Mouse (Mus musculus): ENCODE results near the gene Ltbp1. TPM values are rescaled to one million over a fixed set of nuclear protein-coding genes. Genes with fewer than 3 reads are reported as not detected.

Gene Ltbp1
- polyA plus RNA-seq, 1 experiment from 2014 or later = 7.3 TPM

DNA sequence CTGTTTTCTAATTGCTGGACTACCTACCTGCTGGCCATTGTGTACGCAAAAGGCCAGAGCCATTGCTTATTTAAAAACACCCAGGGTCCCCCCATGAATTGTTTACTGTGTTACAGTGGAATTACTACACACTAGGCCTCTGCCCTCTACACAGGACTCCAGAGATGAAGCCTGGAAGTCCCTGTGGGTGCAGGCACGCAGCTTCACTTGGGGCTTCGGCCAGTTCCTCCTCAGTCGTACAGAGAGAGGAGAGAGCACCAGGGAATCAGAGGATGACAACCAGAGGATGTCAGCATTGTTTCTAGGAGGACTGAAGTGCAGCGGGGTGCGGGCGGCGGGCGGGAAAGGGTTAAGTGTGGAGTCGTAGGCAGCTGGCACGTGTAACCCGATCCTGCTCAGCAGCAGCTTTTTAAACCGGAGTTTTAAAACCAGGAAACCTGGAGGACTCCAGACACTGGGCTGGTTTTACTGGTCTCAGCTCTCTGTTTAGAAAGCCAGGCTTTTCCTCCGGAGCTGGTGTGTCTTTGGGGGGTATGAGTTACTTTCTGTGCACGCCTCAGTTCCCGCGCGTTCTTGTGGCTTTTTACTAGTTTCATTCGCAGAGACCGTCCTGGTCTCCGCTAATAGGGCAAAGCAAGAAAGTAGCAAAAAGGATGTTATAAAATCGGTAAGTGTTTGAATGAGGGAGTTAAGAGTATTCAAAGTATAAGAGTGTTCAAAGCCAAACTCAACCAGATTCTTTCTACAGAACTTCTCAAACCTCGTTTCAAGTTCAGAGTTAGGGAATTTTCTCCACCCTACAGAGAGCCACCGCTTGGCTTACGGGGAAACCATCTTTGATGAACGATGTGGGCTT lies 11.4 kb upstream of the Ltbp1 start:
- Histone ChIP-seq H3K4me2 (ENCODE audit: low read depth) (peak overlapping the region; percentile 42), H3K9ac (ENCODE audit: low read length) (peak overlapping the region; percentile 44), H3K9me3 (ENCODE audit: control insufficient read depth, low read length) (no peaks in the 10 kb centered on the region), H3K27ac (ENCODE audit: low read depth, low read length) (peak overlapping the region; percentile 60; the same call in 1 of the 2 replicates), H3K4me3 (ENCODE audit: low read depth, low read length) (peak overlapping the region; percentile 26), H3K36me3 (ENCODE audit: control insufficient read depth, insufficient read depth, low read length) (no peaks in the 10 kb centered on the region), H3K4me1 (ENCODE audit: control insufficient read depth, insufficient read depth, low read length) (peaks cover 9% of the 10 kb centered on the region; the same call in 1 of the 2 replicates), H3K27me3 (ENCODE audit: control insufficient read depth, insufficient read depth, low read length) (no peaks in the 10 kb centered on the region)
- DNase-seq (ENCODE audit: low spot score) = peak; percentile 81
- ATAC-seq (ENCODE audit: insufficient read depth, low FRiP score, low TSS enrichment) = peak; percentile 84
- WGBS = 3% methylated on average over 26 of the region's 26 CpGs

GRCm38 (mm10) chr17:74994582-74994893 lies 10.8 kb upstream of the Ltbp1 start:
- Histone ChIP-seq H3K9ac (ENCODE audit: low read length) (peak overlapping the region; percentile 44), H3K4me1 (ENCODE audit: control insufficient read depth, insufficient read depth, low read length) (peaks cover 9% of the 10 kb centered on the region; the same call in 1 of the 2 replicates), H3K27me3 (ENCODE audit: control insufficient read depth, insufficient read depth, low read length) (no peaks in the 10 kb centered on the region), H3K4me2 (ENCODE audit: low read depth) (peak overlapping the region; percentile 42), H3K9me3 (ENCODE audit: control insufficient read depth, low read length) (no peaks in the 10 kb centered on the region), H3K36me3 (ENCODE audit: control insufficient read depth, insufficient read depth, low read length) (no peaks in the 10 kb centered on the region), H3K27ac (ENCODE audit: low read depth, low read length) (peak overlapping the region; percentile 60), H3K4me3 (ENCODE audit: low read depth, low read length) (no peak overlapping the region)
- DNase-seq (ENCODE audit: low spot score) (peak; percentile 29), ATAC-seq (ENCODE audit: insufficient read depth, low FRiP score, low TSS enrichment) (peak; percentile 70; the same call in 1 of the 2 replicates)
- WGBS = 2% methylated on average over 4 of the region's 4 CpGs

GRCm38 (mm10) chr17:74995266-74995665 lies 10.1 kb upstream of the Ltbp1 start:
- ATAC-seq (ENCODE audit: insufficient read depth, low FRiP score, low TSS enrichment) (no peak), DNase-seq (ENCODE audit: low spot score) (no peak)
- no peaks in the 10 kb centered on the region for H3K9me3 ChIP-seq (ENCODE audit: control insufficient read depth, low read length)
- 20% methylated on average over 3 of the region's 3 CpGs for WGBS
- no peaks in the 10 kb centered on the region for H3K27me3 ChIP-seq (ENCODE audit: control insufficient read depth, insufficient read depth, low read length)
- H3K36me3 ChIP-seq (ENCODE audit: control insufficient read depth, insufficient read depth, low read length) = no peaks in the 10 kb centered on the region
- peaks cover 9% of the 10 kb centered on the region; the same call in 1 of the 2 replicates for H3K4me1 ChIP-seq (ENCODE audit: control insufficient read depth, insufficient read depth, low read length)
- no peak overlapping the region for H3K27ac ChIP-seq (ENCODE audit: low read depth, low read length)
- no peak overlapping the region for H3K4me2 ChIP-seq (ENCODE audit: low read depth)
- H3K4me3 ChIP-seq (ENCODE audit: low read depth, low read length) = no peak overlapping the region
- H3K9ac ChIP-seq (ENCODE audit: low read length) = no peak overlapping the region

GRCm38 (mm10) chr17:75000066-75000465 lies 5.3 kb upstream of the Ltbp1 start:
- Histone ChIP-seq H3K9me3 (ENCODE audit: control insufficient read depth, low read length) (no peaks in the 10 kb centered on the region), H3K27me3 (ENCODE audit: control insufficient read depth, insufficient read depth, low read length) (no peaks in the 10 kb centered on the region), H3K9ac (ENCODE audit: low read length) (no peak overlapping the region), H3K4me2 (ENCODE audit: low read depth) (no peak overlapping the region), H3K27ac (ENCODE audit: low read depth, low read length) (no peak overlapping the region), H3K36me3 (ENCODE audit: control insufficient read depth, insufficient read depth, low read length) (no peaks in the 10 kb centered on the region), H3K4me1 (ENCODE audit: control insufficient read depth, insufficient read depth, low read length) (no peaks in the 10 kb centered on the region), H3K4me3 (ENCODE audit: low read depth, low read length) (no peak overlapping the region)
- ATAC-seq (ENCODE audit: insufficient read depth, low FRiP score, low TSS enrichment) (no peak), DNase-seq (ENCODE audit: low spot score) (no peak)
- WGBS = 79% methylated on average over 2 of the region's 2 CpGs

DNA sequence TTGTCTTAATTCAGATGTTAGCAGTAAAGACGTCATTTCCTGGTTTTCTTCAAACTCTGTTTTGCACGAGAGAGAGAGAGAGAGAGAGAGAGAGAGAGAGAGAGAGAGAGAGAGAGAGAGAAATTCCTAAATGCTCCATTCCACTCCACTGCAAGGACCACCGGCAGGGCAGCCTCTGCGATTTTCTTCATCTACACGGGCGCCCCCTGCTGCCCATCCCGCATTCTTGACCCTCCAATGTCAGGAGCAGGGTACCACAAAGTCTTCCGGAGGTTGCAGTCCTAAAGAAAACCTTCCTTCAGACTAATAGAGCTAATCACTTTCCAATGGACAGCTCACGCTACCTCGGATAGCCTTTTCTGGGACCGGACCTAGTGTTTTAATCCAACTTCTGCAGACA lies 548 bp upstream of the Ltbp1 start:
- no peaks in the 10 kb centered on the region; the same call in 1 of the 2 replicates for H3K4me1 ChIP-seq (ENCODE audit: control insufficient read depth, insufficient read depth, low read length)
- no peaks in the 10 kb centered on the region for H3K36me3 ChIP-seq (ENCODE audit: control insufficient read depth, insufficient read depth, low read length)
- H3K4me2 ChIP-seq (ENCODE audit: low read depth) = peak overlapping the region; percentile 97
- WGBS = 0% methylated on average over 11 of the region's 11 CpGs
- H3K27me3 ChIP-seq (ENCODE audit: control insufficient read depth, insufficient read depth, low read length) = peaks cover 3% of the 10 kb centered on the region; the same call in 1 of the 2 replicates
- no peak overlapping the region for H3K27ac ChIP-seq (ENCODE audit: low read depth, low read length)
- H3K9me3 ChIP-seq (ENCODE audit: control insufficient read depth, low read length) = no peaks in the 10 kb centered on the region
- peak; percentile 88 for DNase-seq (ENCODE audit: low spot score)
- peak; percentile 81 for ATAC-seq (ENCODE audit: insufficient read depth, low FRiP score, low TSS enrichment)
- H3K4me3 ChIP-seq (ENCODE audit: low read depth, low read length) = peak overlapping the region; percentile 84
- H3K9ac ChIP-seq (ENCODE audit: low read length) = peak overlapping the region; percentile 71

- no peaks in the 10 kb centered on the region for H3K36me3 ChIP-seq (ENCODE audit: control insufficient read depth, insufficient read depth, low read length)
- H3K4me1 ChIP-seq (ENCODE audit: control insufficient read depth, insufficient read depth, low read length) = no peaks in the 10 kb centered on the region; the same call in 1 of the 2 replicates
- WGBS = under 1% methylated on average over 89 of the region's 94 CpGs
- H3K9me3 ChIP-seq (ENCODE audit: control insufficient read depth, low read length) = no peaks in the 10 kb centered on the region
- H3K27me3 ChIP-seq (ENCODE audit: control insufficient read depth, insufficient read depth, low read length) = peaks cover 3% of the 10 kb centered on the region; the same call in 1 of the 2 replicates
- H3K9ac ChIP-seq (ENCODE audit: low read length) = peak overlapping the region; percentile 71
- DNase-seq (ENCODE audit: low spot score) (peak; percentile 70), ATAC-seq (ENCODE audit: insufficient read depth, low FRiP score, low TSS enrichment) (peak; percentile 75)
- peak overlapping the region; percentile 84 for H3K4me3 ChIP-seq (ENCODE audit: low read depth, low read length)
- H3K27ac ChIP-seq (ENCODE audit: low read depth, low read length) = peak overlapping the region; percentile 49
- H3K4me2 ChIP-seq (ENCODE audit: low read depth) = peak overlapping the region; percentile 97
Observed at GRCm38 (mm10) chr17:75005685-75006680, 615 bp downstream of the Ltbp1 start.

DNA sequence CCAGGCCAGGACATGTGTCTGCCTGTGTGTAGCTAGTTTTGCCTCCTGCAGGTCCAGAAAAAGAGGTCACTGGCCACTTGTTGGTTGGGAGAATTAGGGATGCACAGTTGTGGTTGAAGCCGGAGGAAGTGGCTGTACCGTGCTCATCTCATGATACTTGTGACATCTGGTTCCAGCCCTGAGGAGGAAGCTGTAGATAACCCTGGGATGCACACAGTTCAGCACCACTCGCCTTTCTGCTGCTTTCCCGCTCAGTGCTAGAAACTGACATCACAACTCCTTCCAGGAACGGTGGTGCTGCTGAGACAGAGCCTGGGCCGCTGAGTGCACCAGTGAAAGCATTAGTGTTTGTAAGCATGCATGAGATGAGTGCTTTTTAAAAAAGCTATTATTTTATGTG lies 5.6 kb downstream of the Ltbp1 start:
- H3K4me1 ChIP-seq (ENCODE audit: control insufficient read depth, insufficient read depth, low read length) = no peaks in the 10 kb centered on the region; the same call in 1 of the 2 replicates
- H3K36me3 ChIP-seq (ENCODE audit: control insufficient read depth, insufficient read depth, low read length) = no peaks in the 10 kb centered on the region
- H3K27ac ChIP-seq (ENCODE audit: low read depth, low read length) = no peak overlapping the region
- WGBS = 85% methylated on average over 6 of the region's 6 CpGs
- no peaks in the 10 kb centered on the region for H3K9me3 ChIP-seq (ENCODE audit: control insufficient read depth, low read length)
- H3K4me3 ChIP-seq (ENCODE audit: low read depth, low read length) = no peak overlapping the region
- ATAC-seq (ENCODE audit: insufficient read depth, low FRiP score, low TSS enrichment) = no peak
- no peak overlapping the region for H3K9ac ChIP-seq (ENCODE audit: low read length)
- DNase-seq (ENCODE audit: low spot score) = no peak
- H3K4me2 ChIP-seq (ENCODE audit: low read depth) = no peak overlapping the region
- peaks cover 3% of the 10 kb centered on the region; the same call in 1 of the 2 replicates for H3K27me3 ChIP-seq (ENCODE audit: control insufficient read depth, insufficient read depth, low read length)

DNA sequence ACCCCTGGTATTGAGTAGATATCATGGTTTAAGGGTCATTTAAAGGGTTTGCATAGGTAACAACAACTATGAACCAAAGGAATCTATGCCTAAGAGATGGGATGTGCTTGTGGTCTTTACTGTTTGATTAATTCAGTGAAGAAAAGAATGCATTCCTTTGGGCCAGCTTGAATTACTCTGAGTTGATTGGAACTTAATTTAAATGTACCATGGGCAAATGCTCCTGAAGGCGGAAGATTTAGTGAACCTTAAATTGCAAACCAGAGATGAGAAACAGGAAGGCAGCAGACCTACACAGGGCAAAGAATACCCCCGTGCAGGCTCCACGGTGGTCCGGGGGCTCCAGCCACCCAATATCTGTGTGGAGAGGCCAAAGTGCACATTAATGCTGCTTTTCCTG lies 7.8 kb downstream of the Ltbp1 start:
- ATAC-seq (ENCODE audit: insufficient read depth, low FRiP score, low TSS enrichment) = no peak
- no peaks in the 10 kb centered on the region; the same call in 1 of the 2 replicates for H3K4me1 ChIP-seq (ENCODE audit: control insufficient read depth, insufficient read depth, low read length)
- H3K9ac ChIP-seq (ENCODE audit: low read length) = no peak overlapping the region
- no peak overlapping the region for H3K27ac ChIP-seq (ENCODE audit: low read depth, low read length)
- no peak for DNase-seq (ENCODE audit: low spot score)
- no peak overlapping the region for H3K4me2 ChIP-seq (ENCODE audit: low read depth)
- H3K27me3 ChIP-seq (ENCODE audit: control insufficient read depth, insufficient read depth, low read length) = no peaks in the 10 kb centered on the region
- no peaks in the 10 kb centered on the region for H3K36me3 ChIP-seq (ENCODE audit: control insufficient read depth, insufficient read depth, low read length)
- no peaks in the 10 kb centered on the region for H3K9me3 ChIP-seq (ENCODE audit: control insufficient read depth, low read length)
- H3K4me3 ChIP-seq (ENCODE audit: low read depth, low read length) = no peak overlapping the region
- 69% methylated on average over 4 of the region's 4 CpGs for WGBS
